Mouse (Mus musculus) forebrain, embryonic 12.5 days (tissue): ENCODE measurements around the gene Rab4b. TPM values are rescaled to one million over a fixed set of nuclear protein-coding genes. Genes with fewer than 3 reads are reported as not detected.

Experiments used
- ATAC-seq: fragments of 200-750 bp; cut with Nextera tagmentation; 2 replicates; pipeline ENCODE4 v1.8.0; 2017; ENCODE audit warnings: moderate TSS enrichment; ENCODE audit not compliant: low FRiP score
- H3K27ac ChIP-seq: fragments of 300-500 bp; sonication (generic); 2 replicates; pipeline ENCODE4 v1.5.1; 2016; ENCODE audit warnings: mild to moderate bottlenecking
- H3K27me3 ChIP-seq: fragments of 300-500 bp; sonication (generic); 2 replicates; pipeline ENCODE4 v1.6.1; 2016; ENCODE audit warnings: mild to moderate bottlenecking
- H3K36me3 ChIP-seq: fragments of 300-500 bp; sonication (generic); replicated peaks from 2 replicates; pipeline ENCODE4 v1.6.1; 2016; ENCODE audit warnings: mild to moderate bottlenecking
- H3K4me1 ChIP-seq: fragments of 300-500 bp; sonication (generic); 2 replicates; pipeline ENCODE4 v1.6.1; 2016
- H3K4me2 ChIP-seq: fragments of 300-500 bp; sonication (generic); 2 replicates; pipeline ENCODE4 v1.6.1; 2016; ENCODE audit warnings: mild to moderate bottlenecking, moderate library complexity
- H3K4me3 ChIP-seq: fragments of 300-500 bp; sonication (generic); replicated peaks from 2 replicates; pipeline ENCODE4 v1.5.1; 2016; ENCODE audit warnings: mild to moderate bottlenecking
- H3K9ac ChIP-seq: fragments of 300-500 bp; sonication (generic); 2 replicates; pipeline ENCODE4 v1.6.1; 2016; ENCODE audit warnings: mild to moderate bottlenecking
- H3K9me3 ChIP-seq: fragments of 300-500 bp; sonication (generic); 2 replicates; pipeline ENCODE4 v1.6.1; 2016
- WGBS: fragments of 180-500 bp; shearing (Covaris S2); methylation state at CpG from one replicate; pipeline ENCODE4 v1.1.7; 2016; 5-methylcytosine and 5-hydroxymethylcytosine counted together
- polyA plus RNA-seq: library from polyadenylated mRNA; unstranded; fragments of >200 nt; fragmentation: Nextera tagmentation; extraction: Ambion mirVana; gene quantifications from 2 replicates; pipeline ENCODE4 v1.2.1, GENCODE M21; 2016

Rab4b gene
- polyA plus RNA-seq, 1 experiment from 2014 or later = 69.4 TPM

- no peak for ATAC-seq
- Histone ChIP-seq H3K4me1 (peaks cover 64% of the 10 kb centered on the region), H3K36me3 (peaks cover 39% of the 10 kb centered on the region), H3K4me2 (peak overlapping the region; percentile 86), H3K27me3 (no peaks in the 10 kb centered on the region), H3K9ac (peak overlapping the region; percentile 76), H3K27ac (0 out of 2 replicates have a peak overlapping the region, but pooled peaks have one; percentile 99), H3K9me3 (no peaks in the 10 kb centered on the region), H3K4me3 (peak overlapping the region; percentile 73)
- WGBS = 67% methylated on average over 23 of the region's 23 CpGs
These were observed 13.6 kb downstream of the Rab4b start for GRCm38 (mm10) chr7:27165007-27165655.

- peak overlapping the region; percentile 86 for H3K4me2 ChIP-seq
- no peak overlapping the region for H3K27ac ChIP-seq
- H3K27me3 ChIP-seq = no peaks in the 10 kb centered on the region
- H3K4me1 ChIP-seq = peaks cover 69% of the 10 kb centered on the region
- H3K4me3 ChIP-seq = peak overlapping the region; percentile 73
- WGBS = 83% methylated on average over 33 of the region's 33 CpGs
- ATAC-seq = no peak
- H3K36me3 ChIP-seq = peaks cover 42% of the 10 kb centered on the region
- no peaks in the 10 kb centered on the region for H3K9me3 ChIP-seq
- peak overlapping the region; percentile 76 for H3K9ac ChIP-seq
These were observed 14.4 kb downstream of the Rab4b start for GRCm38 (mm10) chr7:27164112-27164947.

- peaks cover 51% of the 10 kb centered on the region for H3K36me3 ChIP-seq
- no peak for ATAC-seq
- H3K27me3 ChIP-seq = no peaks in the 10 kb centered on the region
- peak overlapping the region; percentile 86 for H3K4me2 ChIP-seq
- peak overlapping the region; percentile 19; the same call in 1 of the 2 replicates for H3K4me3 ChIP-seq
- H3K4me1 ChIP-seq = peaks cover 69% of the 10 kb centered on the region
- H3K9me3 ChIP-seq = no peaks in the 10 kb centered on the region
- WGBS = 85% methylated on average over 5 of the region's 5 CpGs
- no peak overlapping the region for H3K27ac ChIP-seq
- peak overlapping the region; percentile 76 for H3K9ac ChIP-seq
These were observed 15.3 kb downstream of the Rab4b start for GRCm38 (mm10) chr7:27163450-27163805.

- Histone ChIP-seq H3K9me3 (no peaks in the 10 kb centered on the region), H3K27me3 (no peaks in the 10 kb centered on the region), H3K4me3 (peak overlapping the region; percentile 19; the same call in 1 of the 2 replicates), H3K4me1 (peaks cover 69% of the 10 kb centered on the region), H3K27ac (no peak overlapping the region; the same call in 1 of the 2 replicates), H3K4me2 (peak overlapping the region; percentile 86), H3K36me3 (peaks cover 57% of the 10 kb centered on the region), H3K9ac (peak overlapping the region; percentile 76)
- 85% methylated on average over 5 of the region's 5 CpGs for WGBS
- no peak for ATAC-seq
These were observed 15.8 kb downstream of the Rab4b start for GRCm38 (mm10) chr7:27162780-27163449.

GRCm38 (mm10) chr7:27161744-27162143 is 17.0 kb downstream of the Rab4b start:
- H3K9me3 ChIP-seq = no peaks in the 10 kb centered on the region
- no peak for ATAC-seq
- H3K36me3 ChIP-seq = peaks cover 65% of the 10 kb centered on the region
- no peaks in the 10 kb centered on the region for H3K27me3 ChIP-seq
- no peak overlapping the region for H3K4me3 ChIP-seq
- H3K4me1 ChIP-seq = peaks cover 60% of the 10 kb centered on the region
- no peak overlapping the region for H3K9ac ChIP-seq
- no peak overlapping the region for H3K4me2 ChIP-seq
- 94% methylated on average over 4 of the region's 4 CpGs for WGBS
- H3K27ac ChIP-seq = no peak overlapping the region

GRCm38 (mm10) chr7:27160921-27161320 is 17.8 kb downstream of the Rab4b start:
- peaks cover 65% of the 10 kb centered on the region for H3K36me3 ChIP-seq
- no peak overlapping the region for H3K27ac ChIP-seq
- no peak overlapping the region for H3K9ac ChIP-seq
- ATAC-seq = no peak
- H3K4me3 ChIP-seq = no peak overlapping the region
- no peaks in the 10 kb centered on the region for H3K27me3 ChIP-seq
- 89% methylated on average over 3 of the region's 3 CpGs for WGBS
- H3K4me1 ChIP-seq = peaks cover 60% of the 10 kb centered on the region
- H3K4me2 ChIP-seq = no peak overlapping the region
- H3K9me3 ChIP-seq = no peaks in the 10 kb centered on the region

GRCm38 (mm10) chr7:27159882-27160281 is 18.8 kb downstream of the Rab4b start:
- WGBS = 21% methylated on average over 8 of the region's 8 CpGs
- Histone ChIP-seq H3K27ac (no peak overlapping the region), H3K4me1 (peaks cover 50% of the 10 kb centered on the region), H3K9ac (no peak overlapping the region), H3K9me3 (no peaks in the 10 kb centered on the region), H3K36me3 (peaks cover 61% of the 10 kb centered on the region), H3K27me3 (no peaks in the 10 kb centered on the region), H3K4me2 (peak overlapping the region; percentile 27; the same call in 1 of the 2 replicates), H3K4me3 (no peak overlapping the region)
- peak; percentile 93 for ATAC-seq

GRCm38 (mm10) chr7:27159256-27159655 is 19.4 kb downstream of the Rab4b start:
- no peaks in the 10 kb centered on the region for H3K27me3 ChIP-seq
- no peak for ATAC-seq
- H3K36me3 ChIP-seq = peaks cover 54% of the 10 kb centered on the region
- no peaks in the 10 kb centered on the region for H3K9me3 ChIP-seq
- no peak overlapping the region for H3K9ac ChIP-seq
- no peak overlapping the region for H3K4me2 ChIP-seq
- no peak overlapping the region for H3K27ac ChIP-seq
- no peak overlapping the region for H3K4me3 ChIP-seq
- 93% methylated on average over 6 of the region's 6 CpGs for WGBS
- peaks cover 44% of the 10 kb centered on the region for H3K4me1 ChIP-seq

GRCm38 (mm10) chr7:27158171-27158570 is 20.5 kb downstream of the Rab4b start:
- 93% methylated on average over 9 of the region's 9 CpGs for WGBS
- H3K4me2 ChIP-seq = no peak overlapping the region
- no peak overlapping the region for H3K4me3 ChIP-seq
- H3K27ac ChIP-seq = no peak overlapping the region
- H3K9ac ChIP-seq = no peak overlapping the region
- H3K36me3 ChIP-seq = peaks cover 44% of the 10 kb centered on the region
- ATAC-seq = no peak
- H3K4me1 ChIP-seq = peaks cover 33% of the 10 kb centered on the region
- no peaks in the 10 kb centered on the region for H3K27me3 ChIP-seq
- no peaks in the 10 kb centered on the region for H3K9me3 ChIP-seq

GRCm38 (mm10) chr7:27156005-27156404 is 22.7 kb downstream of the Rab4b start:
- no peak overlapping the region for H3K9ac ChIP-seq
- peaks cover 12% of the 10 kb centered on the region for H3K4me1 ChIP-seq

GRCm38 (mm10) chr7:27153205-27153764 is 25.4 kb downstream of the Rab4b start, which contains the start of gene Cyp2t4:
Cyp2t4 (plus strand) TSS chr7:27153714.
- no peak within 1 kb of the TSS for H3K9ac ChIP-seq
- no peak within 1 kb of the TSS for H3K4me3 ChIP-seq
- no peaks in the 10 kb centered on the region for H3K4me1 ChIP-seq
- ATAC-seq = no peak
- H3K4me2 ChIP-seq = no peak within 1 kb of the TSS
- H3K27ac ChIP-seq = no peak within 1 kb of the TSS
- no peaks in the 10 kb centered on the region for H3K27me3 ChIP-seq
- H3K9me3 ChIP-seq = no peaks in the 10 kb centered on the region
- 73% methylated on average over 10 of the region's 10 CpGs for WGBS
- H3K36me3 ChIP-seq = peaks cover 13% of the 10 kb centered on the region

More at GRCm38 (mm10) chr7:27156005-27156404, 22.7 kb downstream of the Rab4b start:
- Histone ChIP-seq H3K4me2 (no peak overlapping the region), H3K4me3 (no peak overlapping the region), H3K27me3 (no peaks in the 10 kb centered on the region), H3K9me3 (no peaks in the 10 kb centered on the region), H3K27ac (no peak overlapping the region), H3K36me3 (peaks cover 30% of the 10 kb centered on the region)
- 88% methylated on average over 13 of the region's 13 CpGs for WGBS
- ATAC-seq = no peak
